Mouse (Mus musculus) cerebellum, adult 2 months (tissue): ENCODE results near the gene Anxa1.

Experiments
- CTCF ChIP-seq: fragments of 200-500 bp; IDR thresholded peaks from 2 replicates; pipeline ENCODE4 v1.5.1; 2011; ENCODE audit warnings: low read depth, mild to moderate bottlenecking, control low read depth, low read length, moderate library complexity, borderline replicate concordance; ENCODE audit not compliant: insufficient read depth
- POLR2A ChIP-seq: fragments of 200-500 bp; IDR thresholded peaks from 2 replicates; pipeline ENCODE4 v1.6.1; 2011; ENCODE audit warnings: low read length, control low read depth, borderline replicate concordance; ENCODE audit not compliant: insufficient read depth

- TF ChIP-seq CTCF: no peak
- no peak for TF ChIP-seq POLR2A
Observed at GRCm38 (mm10) chr19:20370175-20370574, 20.6 kb downstream of the Anxa1 start.
